Mouse (Mus musculus): ENCODE data around the gene Ms4a4c. TPM values are rescaled to one million over a fixed set of nuclear protein-coding genes. Genes with fewer than 3 reads are reported as not detected.
"Not testable (repeated sequence)": the region's sequence is repeated elsewhere in the genome, so short reads cannot be mapped to it uniquely, and the experiment has no call there.

Ms4a4c gene
- total RNA-seq, 2 experiments from 2014 or later, result 446 to 535 TPM

DNA sequence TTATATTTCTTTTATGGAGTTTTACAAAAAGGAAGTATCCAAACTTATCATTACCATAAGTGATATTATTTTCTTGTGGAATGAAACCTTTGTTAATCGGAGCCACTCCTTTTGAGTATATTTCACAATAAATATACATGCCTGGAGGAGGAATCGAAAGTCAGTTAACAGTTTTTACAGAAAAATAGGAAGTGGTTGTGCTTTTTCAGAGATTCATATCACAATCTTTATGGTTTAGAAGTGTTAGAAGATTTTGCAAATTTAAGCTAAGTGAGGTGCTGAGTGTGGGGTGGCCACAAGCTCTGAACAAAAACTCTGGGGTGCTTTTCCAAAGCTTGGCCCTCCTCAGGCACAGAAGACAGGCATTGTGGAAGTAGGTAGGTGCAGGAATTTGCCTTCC lies 42.7 kb downstream of the Ms4a4c start:
- peak; percentile 66 for ATAC-seq (ENCODE audit: poor library complexity, severe bottlenecking)

DNA sequence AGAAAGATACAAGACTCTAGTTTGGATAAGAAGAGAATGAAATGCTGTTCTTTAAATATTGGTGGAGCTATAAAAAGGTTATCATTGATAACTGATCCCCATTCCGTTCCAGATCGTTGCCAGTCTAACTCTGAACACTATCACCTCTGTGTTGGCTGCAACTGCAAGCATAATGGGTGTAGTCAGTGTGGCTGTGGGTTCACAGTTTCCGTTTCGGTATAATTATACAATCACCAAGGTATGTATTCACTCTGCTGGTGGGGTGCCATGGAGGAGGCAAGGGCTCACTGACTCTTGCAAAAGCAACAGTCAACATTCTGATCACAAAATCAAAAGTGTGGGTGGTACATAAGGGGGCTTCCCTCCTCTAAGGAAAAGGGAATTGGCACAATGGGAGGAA lies 54.5 kb downstream of the Ms4a4c start:
- ATAC-seq (ENCODE audit: poor library complexity, severe bottlenecking), result not testable (repeated sequence)

GRCm38 (mm10) chr19:11464795-11465194 lies 60.2 kb downstream of the Ms4a4c start:
- peak; percentile 93 for ATAC-seq (ENCODE audit: poor library complexity, severe bottlenecking)

DNA sequence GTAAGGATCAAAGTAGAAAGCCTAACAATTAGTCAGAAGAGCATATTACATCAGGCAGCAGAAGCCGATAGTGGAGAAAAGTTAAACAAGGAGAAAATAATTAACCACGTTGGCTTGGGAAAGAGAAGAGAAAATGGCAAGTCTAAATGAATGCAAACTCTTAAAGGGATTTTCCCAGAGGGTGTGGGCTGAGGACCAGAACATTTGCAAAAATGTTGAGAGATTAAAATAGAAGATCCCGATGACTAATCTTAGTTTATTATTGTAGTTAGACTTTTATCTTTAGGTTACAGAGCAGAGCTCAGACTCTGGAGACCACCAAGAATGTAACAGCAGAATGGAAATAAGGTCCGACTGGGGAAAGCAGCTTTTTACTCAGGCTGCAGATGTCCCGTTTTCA lies 61.9 kb downstream of the Ms4a4c start:
- ATAC-seq (ENCODE audit: poor library complexity, severe bottlenecking), result no peak

- ATAC-seq (ENCODE audit: poor library complexity, severe bottlenecking), result not testable (repeated sequence)
Observed at GRCm38 (mm10) chr19:11468361-11468760, 63.8 kb downstream of the Ms4a4c start.

DNA sequence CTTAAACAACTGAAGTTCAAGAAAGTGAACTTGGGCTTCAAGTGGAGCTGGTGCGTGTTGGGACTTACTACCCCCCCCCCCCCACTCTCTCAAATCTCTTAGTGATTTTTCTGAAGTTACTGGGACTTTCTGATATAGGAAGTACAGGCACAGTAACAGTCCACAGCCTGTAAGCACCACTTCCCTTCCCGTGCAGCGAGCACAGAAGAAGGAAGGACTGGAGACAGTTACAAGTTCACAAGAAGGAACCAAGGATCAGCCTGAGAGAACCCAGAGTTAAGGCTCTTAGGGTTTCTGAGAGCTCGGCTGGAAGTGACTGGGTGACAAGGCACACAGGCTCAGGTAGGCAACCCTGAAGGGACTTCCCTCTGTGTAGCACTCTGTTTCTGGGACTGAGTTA lies 64.6 kb downstream of the Ms4a4c start, which contains the start of gene Ms4a6c:
TSS of gene Ms4a6c (plus strand) at position 152 of the 400 bp plus-strand sequence.
- peak; percentile 78 for ATAC-seq (ENCODE audit: poor library complexity, severe bottlenecking)

Other genes starting within 250 kb of the Ms4a4c start
- not detected in 2 replicates for gene 1700025F22Rik, start 239.4 kb upstream of the Ms4a4c start, total RNA-seq (2015)
- not detected in 2 replicates for gene 1700025F22Rik, start 239.4 kb upstream of the Ms4a4c start, total RNA-seq (2017)
- gene Ms4a13, start 208.0 kb upstream of the Ms4a4c start, total RNA-seq (2015), result not detected in 2 replicates
- gene Ms4a13, start 208.0 kb upstream of the Ms4a4c start, total RNA-seq (2017), result not detected in 2 replicates
- not detected in 2 replicates for gene Ms4a12, start 172.3 kb upstream of the Ms4a4c start, total RNA-seq (2015)
- gene Ms4a12, start 172.3 kb upstream of the Ms4a4c start, total RNA-seq (2017), result not detected in 2 replicates
- 0.07 TPM in 1 of 2 replicates, not detected in the other for gene Ms4a1, start 138.5 kb upstream of the Ms4a4c start, total RNA-seq (2015)
- 0.08 and 0.18 TPM in 2 replicates for gene Ms4a1, start 138.5 kb upstream of the Ms4a4c start, total RNA-seq (2017)
- gene Ms4a5, start 120.9 kb upstream of the Ms4a4c start, total RNA-seq (2015), result not detected in 2 replicates
- gene Ms4a5, start 120.9 kb upstream of the Ms4a4c start, total RNA-seq (2017), result not detected in 2 replicates
- 0.09 and 0.13 TPM in 2 replicates for gene Ms4a14, start 90.3 kb upstream of the Ms4a4c start, total RNA-seq (2015)
- gene Ms4a14, start 90.3 kb upstream of the Ms4a4c start, total RNA-seq (2017), result not detected in 2 replicates
- gene Ms4a7, start 68.6 kb upstream of the Ms4a4c start, total RNA-seq (2015), result 1.7 and 3.0 TPM in 2 replicates
- gene Ms4a7, start 68.6 kb upstream of the Ms4a4c start, total RNA-seq (2017), result 1.7 and 2.4 TPM in 2 replicates
- gene Ms4a4a, start 29.2 kb upstream of the Ms4a4c start, total RNA-seq (2015), result 35.8 and 41.7 TPM in 2 replicates
- gene Ms4a4a, start 29.2 kb upstream of the Ms4a4c start, total RNA-seq (2017), result 6.0 and 7.4 TPM in 2 replicates
- 53.5 and 63.3 TPM in 2 replicates for gene Ms4a4b, start 38.8 kb downstream of the Ms4a4c start, total RNA-seq (2015)
- 17.0 and 32.8 TPM in 2 replicates for gene Ms4a4b, start 38.8 kb downstream of the Ms4a4c start, total RNA-seq (2017)
- gene Ms4a6c, start 64.6 kb downstream of the Ms4a4c start, total RNA-seq (2015), result 815 and 879 TPM in 2 replicates
- gene Ms4a6c, start 64.6 kb downstream of the Ms4a4c start, total RNA-seq (2017), result 614 and 767 TPM in 2 replicates
- gene Gm8369, start 81.2 kb downstream of the Ms4a4c start, total RNA-seq (2015), result 16.9 and 21.9 TPM in 2 replicates
- gene Gm8369, start 81.2 kb downstream of the Ms4a4c start, total RNA-seq (2017), result 10.4 and 12.3 TPM in 2 replicates
- 242 and 270 TPM in 2 replicates for gene Ms4a6b, start 111.7 kb downstream of the Ms4a4c start, total RNA-seq (2015)
- 138 and 141 TPM in 2 replicates for gene Ms4a6b, start 111.7 kb downstream of the Ms4a4c start, total RNA-seq (2017)
- 0.21 and 0.54 TPM in 2 replicates for gene Ms4a4d, start 132.0 kb downstream of the Ms4a4c start, total RNA-seq (2015)
- 0.53 TPM in 1 of 2 replicates, not detected in the other for gene Ms4a4d, start 132.0 kb downstream of the Ms4a4c start, total RNA-seq (2017)
- 62.8 and 76.5 TPM in 2 replicates for gene Ms4a6d, start 200.1 kb downstream of the Ms4a4c start, total RNA-seq (2015)
- 42.6 and 51.4 TPM in 2 replicates for gene Ms4a6d, start 200.1 kb downstream of the Ms4a4c start, total RNA-seq (2017)
- gene Ms4a2, start 218.9 kb downstream of the Ms4a4c start, total RNA-seq (2015), result 47.4 and 50.5 TPM in 2 replicates
- 79.4 and 80.1 TPM in 2 replicates for gene Ms4a2, start 218.9 kb downstream of the Ms4a4c start, total RNA-seq (2017)
- 42.5 and 48.3 TPM in 2 replicates for gene Ms4a3, start 236.1 kb downstream of the Ms4a4c start, total RNA-seq (2015)
- gene Ms4a3, start 236.1 kb downstream of the Ms4a4c start, total RNA-seq (2017), result 29.5 and 38.1 TPM in 2 replicates

All from megakaryocyte, adult 5-6 weeks (primary cell).